In genomic region chr2:179573331-179573730, GRCm38 (mm10) we compare ENCODE assay signal across 18 mouse cellular contexts.
DNase-seq lines count a peak whose midpoint lies in the region; ATAC-seq and TF ChIP-seq lines count a peak whose summit lies in the region.
"Had no signal": no experiment of that assay in that cellular context is flagged by ENCODE, and none has a peak within 500 bp of the region (broad histone marks: within the 10 kb centered on the region; RNA-seq: fewer than 3 reads in every experiment).

No protein-coding gene starts in this region.

- H3K27me3 ChIP-seq in hindbrain, postnatal 0 days (ENCODE audit: insufficient read depth, low read length) = no peaks in the 10 kb centered on the region
- H3K27me3 ChIP-seq in hindbrain, embryonic 12.5 days = no peaks in the 10 kb centered on the region
- no peaks in the 10 kb centered on the region for H3K27me3 ChIP-seq in midbrain, postnatal 0 days (ENCODE audit: insufficient read depth, low read length)
- no peaks in the 10 kb centered on the region for H3K27me3 ChIP-seq in midbrain, embryonic 11.5 days (ENCODE audit: control insufficient read depth, insufficient read depth, low read length)
- H3K27me3 ChIP-seq in neural tube, embryonic 15.5 days (replicated peaks) = no peaks in the 10 kb centered on the region
- H3K27me3 ChIP-seq: embryonic facial prominence, embryonic 12.5 days; forebrain, embryonic 15.5 days had no signal

- no peak overlapping the region for H3K27ac ChIP-seq in hindbrain, postnatal 0 days
- no peak overlapping the region for H3K27ac ChIP-seq in hindbrain, embryonic 12.5 days
- H3K27ac ChIP-seq in midbrain, postnatal 0 days (ENCODE audit: low read depth, low read length) = no peak overlapping the region
- H3K27ac ChIP-seq in midbrain, embryonic 11.5 days (ENCODE audit: low read depth, low read length) = no peak overlapping the region
- peak overlapping the region; percentile 37; the same call in 1 of the 2 replicates for H3K27ac ChIP-seq in neural tube, embryonic 15.5 days (replicated peaks)
- H3K27ac ChIP-seq: embryonic facial prominence, embryonic 12.5 days; forebrain, embryonic 15.5 days; heart, embryonic 13.5 days; intestine, embryonic 15.5 days had no signal

- H3K4me1 ChIP-seq in hindbrain, postnatal 0 days (ENCODE audit: insufficient read depth, low read length) = peaks cover 19% of the 10 kb centered on the region; the same call in 1 of the 2 replicates
- peaks cover 46% of the 10 kb centered on the region for H3K4me1 ChIP-seq in hindbrain, embryonic 12.5 days
- H3K4me1 ChIP-seq in midbrain, postnatal 0 days (ENCODE audit: insufficient read depth, low read length) = 0 out of 2 replicates have a peak, but pooled peaks cover 3% of the 10 kb centered on the region
- peaks cover 21% of the 10 kb centered on the region for H3K4me1 ChIP-seq in midbrain, embryonic 11.5 days (ENCODE audit: control insufficient read depth, insufficient read depth, low read length)
- peaks cover 50% of the 10 kb centered on the region for H3K4me1 ChIP-seq in neural tube, embryonic 15.5 days
- H3K4me1 ChIP-seq: heart, embryonic 13.5 days; intestine, embryonic 15.5 days had no signal

- 38% methylated on average over 11 of the region's 11 CpGs for WGBS in hindbrain, postnatal 0 days
- 45% methylated on average over 11 of the region's 11 CpGs for WGBS in hindbrain, embryonic 12.5 days
- 29% methylated on average over 11 of the region's 11 CpGs for WGBS in midbrain, postnatal 0 days
- 62% methylated on average over 11 of the region's 11 CpGs for WGBS in midbrain, embryonic 11.5 days
- 23% methylated on average over 11 of the region's 11 CpGs for WGBS in neural tube, embryonic 15.5 days

- no peak for TF ChIP-seq CTCF in hindbrain, postnatal 0 days (IDR thresholded peaks at IDR 0.05; ENCODE audit: low read depth)
- no peak for TF ChIP-seq CTCF in midbrain, postnatal 0 days (IDR thresholded peaks at IDR 0.05)

- peak; percentile 57 for DNase-seq in hindbrain, postnatal 0 days (ENCODE audit: low spot score)
- peak; percentile 40 for DNase-seq in midbrain, postnatal 0 days (ENCODE audit: low spot score)
- DNase-seq in midbrain, embryonic 11.5 days (ENCODE audit: low spot score, missing footprints) = no peak
- DNase-seq in embryo, embryonic 11 days = peak; percentile 24
- no peak for DNase-seq in layer of hippocampus, postnatal 25 days (ENCODE audit: extremely low spot score in 1 of 2, low spot score in 1 of 2)
- DNase-seq: adrenal gland, adult 8-10 months; cerebellum, adult 11-12 months; cerebellum, adult 9-10 months; cerebellum, postnatal 25 days; gastrocnemius, postnatal 36 days; heart, adult 11 months; heart, postnatal 4 days had no signal

- no peak overlapping the region for H3K4me3 ChIP-seq in hindbrain, postnatal 0 days (ENCODE audit: low read length)
- H3K4me3 ChIP-seq in hindbrain, embryonic 12.5 days = no peak overlapping the region
- H3K4me3 ChIP-seq in midbrain, postnatal 0 days (ENCODE audit: low read depth, low read length) = no peak overlapping the region
- H3K4me3 ChIP-seq in midbrain, embryonic 11.5 days (ENCODE audit: low read depth, low read length) = no peak overlapping the region
- no peak overlapping the region for H3K4me3 ChIP-seq in neural tube, embryonic 15.5 days (replicated peaks)
- H3K4me3 ChIP-seq: embryonic facial prominence, embryonic 12.5 days; forebrain, embryonic 15.5 days; heart, embryonic 13.5 days; intestine, embryonic 15.5 days had no signal

- no peaks in the 10 kb centered on the region for H3K9me3 ChIP-seq in hindbrain, postnatal 0 days (ENCODE audit: low read length)
- no peaks in the 10 kb centered on the region for H3K9me3 ChIP-seq in hindbrain, embryonic 12.5 days (replicated peaks)
- no peaks in the 10 kb centered on the region for H3K9me3 ChIP-seq in midbrain, postnatal 0 days (ENCODE audit: low read length)
- H3K9me3 ChIP-seq in midbrain, embryonic 11.5 days (ENCODE audit: control insufficient read depth, low read length) = no peaks in the 10 kb centered on the region
- H3K9me3 ChIP-seq in neural tube, embryonic 15.5 days (replicated peaks) = no peaks in the 10 kb centered on the region
- H3K9me3 ChIP-seq: embryonic facial prominence, embryonic 12.5 days; forebrain, embryonic 15.5 days; heart, embryonic 13.5 days; intestine, embryonic 15.5 days had no signal

- H3K36me3 ChIP-seq in hindbrain, postnatal 0 days (ENCODE audit: insufficient read depth, low read length) = no peaks in the 10 kb centered on the region
- no peaks in the 10 kb centered on the region for H3K36me3 ChIP-seq in hindbrain, embryonic 12.5 days
- no peaks in the 10 kb centered on the region for H3K36me3 ChIP-seq in midbrain, postnatal 0 days (ENCODE audit: insufficient read depth, low read length)
- H3K36me3 ChIP-seq in midbrain, embryonic 11.5 days (ENCODE audit: control insufficient read depth, insufficient read depth, low read length) = no peaks in the 10 kb centered on the region
- H3K36me3 ChIP-seq in neural tube, embryonic 15.5 days = no peaks in the 10 kb centered on the region
- H3K36me3 ChIP-seq: embryonic facial prominence, embryonic 12.5 days; forebrain, embryonic 15.5 days; heart, embryonic 13.5 days; intestine, embryonic 15.5 days had no signal

- no peak overlapping the region for H3K9ac ChIP-seq in hindbrain, postnatal 0 days (replicated peaks; ENCODE audit: low read length)
- H3K9ac ChIP-seq in hindbrain, embryonic 12.5 days = no peak overlapping the region
- no peak overlapping the region for H3K9ac ChIP-seq in midbrain, postnatal 0 days (replicated peaks; ENCODE audit: low read length, poor library complexity, severe bottlenecking)
- no peak overlapping the region for H3K9ac ChIP-seq in midbrain, embryonic 11.5 days (ENCODE audit: low read length)
- H3K9ac ChIP-seq in neural tube, embryonic 15.5 days (replicated peaks) = no peak overlapping the region
- H3K9ac ChIP-seq: embryonic facial prominence, embryonic 12.5 days; forebrain, embryonic 15.5 days; heart, embryonic 13.5 days; intestine, embryonic 15.5 days had no signal

- no peak overlapping the region for H3K4me2 ChIP-seq in hindbrain, postnatal 0 days (ENCODE audit: low read depth, low read length)
- H3K4me2 ChIP-seq in hindbrain, embryonic 12.5 days (replicated peaks) = no peak overlapping the region
- H3K4me2 ChIP-seq in midbrain, postnatal 0 days (ENCODE audit: low read depth, low read length, poor library complexity, severe bottlenecking) = no peak overlapping the region
- no peak overlapping the region for H3K4me2 ChIP-seq in midbrain, embryonic 11.5 days
- no peak overlapping the region for H3K4me2 ChIP-seq in neural tube, embryonic 15.5 days
- H3K4me2 ChIP-seq: embryonic facial prominence, embryonic 12.5 days; forebrain, embryonic 15.5 days; heart, embryonic 13.5 days; intestine, embryonic 15.5 days had no signal

- ATAC-seq in hindbrain, postnatal 0 days = no peak
- ATAC-seq in hindbrain, embryonic 12.5 days (ENCODE audit: low FRiP score) = no peak
- ATAC-seq in midbrain, postnatal 0 days (ENCODE audit: low FRiP score) = no peak
- no peak for ATAC-seq in midbrain, embryonic 11.5 days (ENCODE audit: low FRiP score)
- ATAC-seq in neural tube, embryonic 15.5 days (ENCODE audit: low FRiP score) = no peak
- ATAC-seq: forebrain, embryonic 15.5 days; intestine, embryonic 15.5 days had no signal

Comparison
In these comparisons a context has a peak if more than half of its experiments do, and no peak if none do; other contexts are left out.
1. DNase-seq: peak in hindbrain, postnatal 0 days (single experiment), midbrain, postnatal 0 days (single experiment) and embryo, embryonic 11 days (single experiment); none in midbrain, embryonic 11.5 days (single experiment) and layer of hippocampus, postnatal 25 days (0 of 2).